Mouse (Mus musculus) liver, embryonic 15.5 days (tissue): ENCODE results near the gene Zbtb33. TPM values are rescaled to one million over a fixed set of nuclear protein-coding genes. Genes with fewer than 3 reads are reported as not detected.
A peak's percentile ranks its signal among the peaks of the same experiment; 100 is the strongest.
"Not testable (repeated sequence)": the region's sequence is repeated elsewhere in the genome, so short reads cannot be mapped to it uniquely, and the experiment has no call there.

Experiments
- ATAC-seq: fragments of 200-750 bp; cut with Nextera tagmentation; 2 replicates; pipeline ENCODE4 v1.8.0; 2017; ENCODE audit warnings: moderate number of reproducible peaks, mild to moderate bottlenecking, moderate library complexity; ENCODE audit not compliant: insufficient read depth
- H3K27ac ChIP-seq: fragments of 300-500 bp; sonication (generic); replicated peaks from 2 replicates; pipeline ENCODE4 v1.5.1; 2015; ENCODE audit warnings: mild to moderate bottlenecking, inconsistent platforms
- H3K27me3 ChIP-seq: fragments of 300-500 bp; sonication (generic); 2 replicates; pipeline ENCODE4 v1.6.1; 2015; ENCODE audit warnings: mild to moderate bottlenecking, inconsistent platforms
- H3K36me3 ChIP-seq: fragments of 300-500 bp; sonication (generic); replicated peaks from 2 replicates; pipeline ENCODE4 v1.6.1; 2015; ENCODE audit warnings: moderate library complexity, mild to moderate bottlenecking, inconsistent platforms
- H3K4me1 ChIP-seq: fragments of 300-500 bp; sonication (generic); replicated peaks from 2 replicates; pipeline ENCODE4 v1.6.1; 2015; ENCODE audit warnings: inconsistent platforms
- H3K4me2 ChIP-seq: fragments of 300-500 bp; sonication (generic); 2 replicates; pipeline ENCODE4 v1.6.1; 2015; ENCODE audit warnings: moderate library complexity, mild to moderate bottlenecking, inconsistent platforms
- H3K4me3 ChIP-seq: fragments of 300-500 bp; sonication (generic); replicated peaks from 2 replicates; pipeline ENCODE4 v1.5.1; 2015; ENCODE audit warnings: mild to moderate bottlenecking, inconsistent platforms
- H3K9ac ChIP-seq: fragments of 300-500 bp; sonication (generic); 2 replicates; pipeline ENCODE4 v1.6.1; 2015; ENCODE audit warnings: moderate library complexity, mild to moderate bottlenecking, inconsistent platforms
- H3K9me3 ChIP-seq: fragments of 300-500 bp; sonication (generic); replicated peaks from 2 replicates; pipeline ENCODE4 v1.6.1; 2016; ENCODE audit warnings: inconsistent platforms
- WGBS: fragments of 180-500 bp; shearing (Covaris S2); methylation state at CpG from one replicate; pipeline ENCODE4 v1.1.7; 2015; ENCODE audit warnings: mixed read lengths; ENCODE audit not compliant: insufficient replicate concordance; 5-methylcytosine and 5-hydroxymethylcytosine counted together
- polyA plus RNA-seq: library from polyadenylated mRNA; unstranded; fragments of >200 nt; fragmentation: Nextera tagmentation; extraction: Ambion mirVana; gene quantifications from 2 replicates; pipeline ENCODE4 v1.2.1, GENCODE M21; 2015

Gene Zbtb33
- 0.79 and 1.2 TPM in 2 replicates for polyA plus RNA-seq

GRCm38 (mm10) chrX:38189552-38190457, at the start of gene Zbtb33:
Gene Zbtb33, plus strand, starts transcription at chrX:38189793.
- peak; percentile 93 for ATAC-seq
- H3K27ac ChIP-seq = peak within 1 kb of the TSS; percentile 76

GRCm38 (mm10) chrX:38159097-38159496, 30.5 kb upstream of the Zbtb33 start:
- no peaks in the 10 kb centered on the region for H3K36me3 ChIP-seq

More at GRCm38 (mm10) chrX:38189552-38190457, at the start of gene Zbtb33:
- Histone ChIP-seq H3K4me2 (peak within 1 kb of the TSS; percentile 67), H3K36me3 (0 out of 2 replicates have a peak, but pooled peaks cover 5% of the 10 kb centered on the region), H3K9me3 (no peaks in the 10 kb centered on the region), H3K4me3 (peak within 1 kb of the TSS; percentile 72), H3K4me1 (no peaks in the 10 kb centered on the region; the same call in 1 of the 2 replicates), H3K9ac (peak within 1 kb of the TSS; percentile 71), H3K27me3 (no peaks in the 10 kb centered on the region)
- 17% methylated on average over 71 of the region's 72 CpGs for WGBS

GRCm38 (mm10) chrX:38165315-38165714, 24.3 kb upstream of the Zbtb33 start:
- no peak for ATAC-seq
- no peak overlapping the region for H3K4me3 ChIP-seq

More at GRCm38 (mm10) chrX:38159097-38159496, 30.5 kb upstream of the Zbtb33 start:
- no peak overlapping the region for H3K9ac ChIP-seq
- H3K27ac ChIP-seq = no peak overlapping the region
- H3K4me3 ChIP-seq = no peak overlapping the region
- H3K9me3 ChIP-seq = no peaks in the 10 kb centered on the region
- no peaks in the 10 kb centered on the region for H3K27me3 ChIP-seq
- WGBS = 56% methylated on average over 1 of the region's 1 CpGs
- H3K4me1 ChIP-seq = no peaks in the 10 kb centered on the region
- no peak overlapping the region for H3K4me2 ChIP-seq
- no peak for ATAC-seq

GRCm38 (mm10) chrX:38166064-38166463, 23.5 kb upstream of the Zbtb33 start:
- H3K27me3 ChIP-seq = no peaks in the 10 kb centered on the region
- WGBS = 73% methylated on average over 9 of the region's 9 CpGs
- H3K9ac ChIP-seq = no peak overlapping the region
- no peak overlapping the region for H3K27ac ChIP-seq
- no peak overlapping the region for H3K4me3 ChIP-seq
- H3K9me3 ChIP-seq = no peaks in the 10 kb centered on the region
- no peaks in the 10 kb centered on the region for H3K4me1 ChIP-seq
- H3K36me3 ChIP-seq = no peaks in the 10 kb centered on the region
- no peak overlapping the region for H3K4me2 ChIP-seq
- ATAC-seq = no peak

More at GRCm38 (mm10) chrX:38165315-38165714, 24.3 kb upstream of the Zbtb33 start:
- Histone ChIP-seq H3K9me3 (no peaks in the 10 kb centered on the region), H3K27me3 (no peaks in the 10 kb centered on the region), H3K9ac (no peak overlapping the region), H3K4me2 (no peak overlapping the region), H3K27ac (no peak overlapping the region), H3K4me1 (no peaks in the 10 kb centered on the region), H3K36me3 (no peaks in the 10 kb centered on the region)
- WGBS = 54% methylated on average over 3 of the region's 3 CpGs

GRCm38 (mm10) chrX:38166592-38166991, 23.0 kb upstream of the Zbtb33 start:
- 59% methylated on average over 4 of the region's 4 CpGs for WGBS
- ATAC-seq = no peak
- H3K9me3 ChIP-seq = no peaks in the 10 kb centered on the region

GRCm38 (mm10) chrX:38179891-38180310, 9.7 kb upstream of the Zbtb33 start:
- not testable (repeated sequence) for H3K36me3 ChIP-seq, H3K4me3 ChIP-seq, H3K9me3 ChIP-seq, H3K4me1 ChIP-seq, H3K9ac ChIP-seq, ATAC-seq, H3K27ac ChIP-seq
- WGBS = 30% methylated on average over 19 of the region's 19 CpGs
- peak overlapping the region; percentile 25 for H3K4me2 ChIP-seq
- peaks cover 12% of the 10 kb centered on the region; the same call in 1 of the 2 replicates for H3K27me3 ChIP-seq

More at GRCm38 (mm10) chrX:38166592-38166991, 23.0 kb upstream of the Zbtb33 start:
- Histone ChIP-seq H3K9ac (no peak overlapping the region), H3K27me3 (no peaks in the 10 kb centered on the region), H3K4me3 (no peak overlapping the region), H3K4me1 (no peaks in the 10 kb centered on the region), H3K4me2 (no peak overlapping the region), H3K36me3 (no peaks in the 10 kb centered on the region), H3K27ac (no peak overlapping the region)

- peak overlapping the region; percentile 65 for H3K4me2 ChIP-seq
- H3K4me1 ChIP-seq = no peaks in the 10 kb centered on the region
- H3K27ac ChIP-seq = no peak overlapping the region
- no peak overlapping the region for H3K9ac ChIP-seq
- 25% methylated on average over 38 of the region's 38 CpGs for WGBS
- peaks cover 12% of the 10 kb centered on the region; the same call in 1 of the 2 replicates for H3K27me3 ChIP-seq
- peak; percentile 18; the same call in 1 of the 2 replicates for ATAC-seq
- no peaks in the 10 kb centered on the region for H3K36me3 ChIP-seq
- H3K9me3 ChIP-seq = peaks cover 3% of the 10 kb centered on the region; the same call in 1 of the 2 replicates
- peak overlapping the region; percentile 39 for H3K4me3 ChIP-seq
These were observed 8.7 kb upstream of the Zbtb33 start for GRCm38 (mm10) chrX:38180656-38181607.

- Histone ChIP-seq H3K36me3 (no peaks in the 10 kb centered on the region), H3K27ac (no peak overlapping the region), H3K4me3 (no peak overlapping the region), H3K9ac (no peak overlapping the region), H3K4me1 (no peaks in the 10 kb centered on the region), H3K27me3 (peaks cover 12% of the 10 kb centered on the region; the same call in 1 of the 2 replicates), H3K9me3 (peaks cover 3% of the 10 kb centered on the region; the same call in 1 of the 2 replicates), H3K4me2 (peak overlapping the region; percentile 65)
- WGBS = 9% methylated on average over 11 of the region's 15 CpGs
- ATAC-seq = no peak
These were observed 7.9 kb upstream of the Zbtb33 start for GRCm38 (mm10) chrX:38181608-38182258.

- WGBS = 18% methylated on average over 2 of the region's 2 CpGs
- Histone ChIP-seq H3K27me3 (peaks cover 8% of the 10 kb centered on the region; the same call in 1 of the 2 replicates), H3K4me3 (no peak overlapping the region), H3K27ac (no peak overlapping the region), H3K36me3 (no peaks in the 10 kb centered on the region), H3K9ac (no peak overlapping the region), H3K4me1 (no peaks in the 10 kb centered on the region), H3K4me2 (no peak overlapping the region), H3K9me3 (no peaks in the 10 kb centered on the region)
- ATAC-seq = no peak
These were observed 4.1 kb upstream of the Zbtb33 start for GRCm38 (mm10) chrX:38185520-38185919.

- Histone ChIP-seq H3K4me1 (no peaks in the 10 kb centered on the region; the same call in 1 of the 2 replicates), H3K9me3 (no peaks in the 10 kb centered on the region), H3K27me3 (no peaks in the 10 kb centered on the region), H3K9ac (peak overlapping the region; percentile 71), H3K4me3 (peak overlapping the region; percentile 72), H3K27ac (no peak overlapping the region), H3K36me3 (0 out of 2 replicates have a peak, but pooled peaks cover 5% of the 10 kb centered on the region), H3K4me2 (peak overlapping the region; percentile 67)
- ATAC-seq = no peak
- WGBS = 16% methylated on average over 3 of the region's 3 CpGs
These were observed 818 bp downstream of the Zbtb33 start for GRCm38 (mm10) chrX:38190458-38190764.
